14 mouse cellular contexts compared by ENCODE assay signal in genomic region chr8:122954090-122954799, GRCm38 (mm10).
DNase-seq lines count a peak whose midpoint lies in the region; ATAC-seq and TF ChIP-seq lines count a peak whose summit lies in the region.
"Had no signal": no experiment of that assay in that cellular context is flagged by ENCODE, and none has a peak within 500 bp of the region (broad histone marks: within the 10 kb centered on the region; RNA-seq: fewer than 3 reads in every experiment).

No protein-coding gene starts in this region.

- H3K36me3 ChIP-seq in splenic B cell, adult 2 months (ENCODE audit: control insufficient read depth, insufficient read depth, low read length, poor library complexity, severe bottlenecking): no peaks in the 10 kb centered on the region
- H3K36me3 ChIP-seq in hindbrain, embryonic 16.5 days (ENCODE audit: control insufficient read depth, insufficient read depth, low read length): no peaks in the 10 kb centered on the region
- H3K36me3 ChIP-seq: heart, embryonic 13.5 days; limb, embryonic 15.5 days had no signal

- H3K4me3 ChIP-seq in gastrocnemius, adult 2 months: no peak overlapping the region
- H3K4me3 ChIP-seq in hindbrain, embryonic 16.5 days (ENCODE audit: low read length): no peak overlapping the region
- H3K4me3 ChIP-seq: heart, embryonic 13.5 days; limb, embryonic 15.5 days had no signal

- peaks cover 2% of the 10 kb centered on the region for H3K4me1 ChIP-seq in hindbrain, embryonic 16.5 days (ENCODE audit: control insufficient read depth, insufficient read depth, low read depth, low read length)

- WGBS in hindbrain, embryonic 16.5 days: 83% methylated on average over 3 of the region's 3 CpGs

- no peaks in the 10 kb centered on the region for H3K27me3 ChIP-seq in splenic B cell, adult 2 months (ENCODE audit: control insufficient read depth, insufficient read depth, low read length, poor library complexity, severe bottlenecking)
- no peaks in the 10 kb centered on the region for H3K27me3 ChIP-seq in hindbrain, embryonic 16.5 days (replicated peaks; ENCODE audit: control insufficient read depth, insufficient read depth, low read length)
- H3K27me3 ChIP-seq: heart, embryonic 13.5 days; limb, embryonic 15.5 days had no signal

- ATAC-seq in granulocyte monocyte progenitor cell, adult 5-6 weeks (replicated peaks; ENCODE audit: poor library complexity, severe bottlenecking): peak; percentile 47
- no peak for ATAC-seq in hindbrain, embryonic 16.5 days

- intact Hi-C loops in gastrocnemius, adult 2 months (cut with DNase I): loop anchor here (5.0 kb wide), 1 partner anchor 38 kb away; no protein-coding TSS in a partner anchor

- H3K27ac ChIP-seq in gastrocnemius, adult 2 months: peak overlapping the region; percentile 10; the same call in 1 of the 2 replicates
- no peak overlapping the region for H3K27ac ChIP-seq in hindbrain, embryonic 16.5 days (ENCODE audit: low read depth, low read length)
- H3K27ac ChIP-seq: heart, embryonic 13.5 days; limb, embryonic 15.5 days had no signal

- no peak for TF ChIP-seq CTCF in gastrocnemius, adult 2 months (IDR thresholded peaks at IDR 0.05)

- H3K4me2 ChIP-seq in hindbrain, embryonic 16.5 days (ENCODE audit: low read length): no peak overlapping the region
- H3K4me2 ChIP-seq: heart, embryonic 13.5 days; limb, embryonic 15.5 days had no signal

- DNase-seq in gastrocnemius, adult 2 months: no peak
- DNase-seq in gastrocnemius, adult 8-10 months (ENCODE audit: low spot score in 2 of 2): no peak
- peak; percentile 69 for DNase-seq in CD4-positive, CD25-positive, alpha-beta regulatory T cell, adult 2 months (ENCODE audit: low read depth, low spot score)
- peak; percentile 51 for DNase-seq in splenic B cell, adult 2 months (ENCODE audit: low read depth, low spot score)
- DNase-seq in adrenal gland, postnatal 14 days: no peak
- DNase-seq in cerebellum, adult 18-20 months: no peak
- DNase-seq: cerebellum, adult 9-10 months; kidney, postnatal 10 days; lung, postnatal 36 days; spleen, adult 18-20 months had no signal

- H3K9me3 ChIP-seq in hindbrain, embryonic 16.5 days (ENCODE audit: control insufficient read depth, low read length): no peaks in the 10 kb centered on the region
- H3K9me3 ChIP-seq: heart, embryonic 13.5 days; limb, embryonic 15.5 days had no signal

- no peak overlapping the region for H3K9ac ChIP-seq in hindbrain, embryonic 16.5 days (ENCODE audit: low read depth, low read length)
- H3K9ac ChIP-seq: heart, embryonic 13.5 days; limb, embryonic 15.5 days had no signal

Comparison
In these comparisons a context has a peak if more than half of its experiments do, and no peak if none do; other contexts are left out.
1. DNase-seq: peak in CD4-positive, CD25-positive, alpha-beta regulatory T cell, adult 2 months (single experiment) and splenic B cell, adult 2 months (single experiment); none in gastrocnemius, adult 2 months (single experiment), gastrocnemius, adult 8-10 months (0 of 2), adrenal gland, postnatal 14 days (single experiment) and cerebellum, adult 18-20 months (0 of 2).